Mouse (Mus musculus): Measurements from ENCODE around the gene Ncf2.

The Ncf2 gene

DNA sequence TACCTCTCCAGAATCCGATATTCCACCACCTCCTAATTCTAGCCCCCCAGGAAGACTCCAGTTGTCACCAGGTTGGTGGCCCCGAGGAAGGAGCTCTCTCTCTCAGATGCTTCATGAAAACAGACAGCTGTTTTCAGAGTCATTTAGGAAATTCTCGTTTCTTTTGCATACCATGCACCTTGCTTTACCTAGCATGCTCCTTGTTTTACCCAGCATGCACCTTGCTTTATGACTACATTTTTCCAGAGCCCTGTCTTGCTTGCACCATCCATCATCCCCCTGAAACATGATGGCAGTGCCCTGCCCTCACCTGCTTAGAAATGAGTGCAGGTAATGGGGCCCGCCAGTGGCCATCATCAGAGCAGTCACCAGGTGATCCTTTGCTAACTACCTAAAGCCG lies 31.6 kb downstream of the Ncf2 start:
- DNase-seq (ENCODE audit: low read depth) = no peak

DNA sequence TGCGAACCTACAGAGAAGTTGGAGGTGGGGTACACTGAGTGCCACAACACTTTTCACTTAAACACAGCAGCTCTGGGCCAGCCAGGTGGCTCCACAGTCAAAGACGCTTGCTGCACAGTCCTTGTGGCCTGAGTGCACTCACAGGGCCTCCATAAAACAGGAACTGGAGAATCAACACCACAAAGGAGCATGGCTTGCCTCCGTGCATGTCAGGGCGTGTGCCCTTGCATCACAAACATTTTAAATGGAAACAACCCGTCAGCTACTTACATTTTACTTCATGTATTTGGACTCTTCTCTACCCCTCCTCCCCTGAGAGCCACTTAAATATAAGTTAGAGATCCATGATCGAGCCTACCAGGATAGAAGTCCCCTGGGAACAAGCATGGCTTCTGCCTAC lies 32.3 kb downstream of the Ncf2 start:
- DNase-seq (ENCODE audit: low read depth) = no peak

DNA sequence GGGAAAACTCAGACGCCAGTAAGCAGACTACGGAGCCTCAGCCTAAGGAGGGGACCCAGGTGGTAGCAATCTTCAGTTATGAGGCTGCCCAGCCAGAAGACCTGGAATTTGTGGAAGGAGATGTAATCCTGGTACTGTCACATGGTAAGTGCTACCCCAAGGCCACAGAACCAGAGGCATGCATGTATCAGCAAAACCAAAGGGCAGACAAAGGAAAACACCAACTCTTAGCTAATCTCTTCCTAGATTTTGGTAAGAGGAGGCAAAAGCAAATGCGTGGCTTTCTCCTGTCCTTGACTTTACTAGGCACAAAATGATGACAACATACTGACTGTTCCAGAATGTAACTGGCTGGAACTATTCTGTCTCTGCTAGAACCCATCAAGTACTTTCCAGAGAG lies 35.1 kb downstream of the Ncf2 start:
- DNase-seq (ENCODE audit: low read depth) = no peak

DNA sequence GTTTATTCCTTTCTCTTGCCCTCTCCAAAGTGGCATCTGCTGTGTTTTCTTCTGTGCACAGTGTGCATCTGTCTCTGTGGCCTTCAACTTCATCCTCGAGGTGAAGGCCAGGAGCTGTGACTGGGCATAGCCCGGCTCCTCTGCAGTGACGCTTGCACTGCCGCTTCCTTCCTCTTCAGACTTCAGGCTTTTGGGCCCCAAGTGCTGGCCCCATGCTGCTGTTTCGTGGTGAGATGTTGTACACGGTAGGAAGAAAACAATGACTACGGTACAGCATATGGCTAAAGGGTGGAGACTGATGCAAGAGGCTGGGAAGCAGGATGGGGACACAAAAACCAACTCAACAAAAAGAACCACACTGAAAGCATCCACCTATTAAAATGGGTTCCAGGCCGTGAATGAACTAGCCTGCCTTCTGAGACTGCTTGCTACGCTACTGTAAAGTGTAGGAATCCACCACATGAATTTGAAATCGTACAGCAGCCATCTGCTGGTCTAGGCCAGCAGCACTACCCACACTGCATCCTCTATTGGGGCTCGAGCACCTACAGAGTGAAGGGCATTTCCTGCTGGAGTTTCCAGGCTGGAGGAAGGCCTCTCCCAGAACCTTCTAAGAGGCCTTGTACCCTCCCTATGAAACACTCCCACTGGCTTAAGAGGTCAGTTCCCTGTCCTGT lies 38.2 kb downstream of the Ncf2 start:
- no peak for DNase-seq (ENCODE audit: low read depth)

DNA sequence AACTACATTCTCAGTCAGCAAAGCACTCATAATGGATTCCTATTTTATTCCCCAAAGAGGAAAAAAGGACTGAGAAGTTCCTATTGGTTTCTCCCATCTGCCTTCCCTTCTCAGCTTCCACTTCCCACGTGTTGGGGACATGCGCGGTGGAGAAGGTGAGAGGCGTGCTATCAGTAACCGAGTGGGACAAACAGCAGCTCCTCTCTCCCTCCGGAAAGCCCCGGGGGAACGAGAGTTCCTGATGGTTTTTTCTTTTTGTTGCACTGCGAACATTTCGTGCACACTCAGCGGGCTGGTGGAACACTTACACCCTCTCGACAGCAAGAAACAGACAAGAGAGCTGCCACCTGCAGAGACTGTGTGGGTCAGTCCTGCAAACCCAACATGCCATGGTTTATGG lies 38.8 kb downstream of the Ncf2 start:
- no peak for DNase-seq (ENCODE audit: low read depth)

DNA sequence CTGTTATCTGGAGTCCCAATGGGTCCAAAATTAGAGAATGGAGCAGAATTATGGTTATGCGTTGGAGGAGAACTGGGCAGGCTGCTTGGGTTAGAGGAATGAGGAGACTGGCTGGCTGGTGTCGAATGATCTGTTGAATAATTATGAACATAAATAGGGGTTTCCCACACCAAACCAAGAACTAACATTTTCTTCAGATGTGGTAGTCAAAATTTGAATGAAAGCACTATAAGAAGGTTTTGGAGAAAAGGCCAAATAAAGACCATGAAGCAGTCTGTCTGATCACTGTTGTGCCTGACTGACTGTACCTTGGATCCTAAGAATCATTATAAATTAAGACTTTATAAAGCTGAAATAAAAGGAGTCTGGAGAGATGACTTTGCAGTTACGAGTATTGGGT lies 40.3 kb downstream of the Ncf2 start:
- DNase-seq (ENCODE audit: low read depth) = no peak

DNA sequence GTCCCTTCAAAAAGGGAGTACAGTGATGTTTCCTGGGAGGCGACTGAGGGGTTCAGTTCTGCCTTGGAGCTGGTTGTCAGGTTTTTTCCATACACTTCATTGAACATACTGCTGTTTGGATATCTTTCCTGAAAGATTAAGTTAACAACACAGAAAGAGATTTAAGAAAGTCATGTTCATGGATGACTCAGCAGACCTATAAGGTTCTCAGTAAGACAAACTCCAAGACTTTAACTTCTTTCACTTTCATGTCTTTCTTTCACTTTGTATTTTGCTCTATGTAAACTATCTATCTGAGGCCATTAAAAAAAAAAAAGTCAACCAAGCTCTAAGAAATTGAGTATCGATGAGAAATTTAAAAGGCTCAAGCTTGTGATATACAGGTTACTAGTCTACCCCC lies 41.1 kb downstream of the Ncf2 start:
- peak; percentile 53 for DNase-seq (ENCODE audit: low read depth)

DNA sequence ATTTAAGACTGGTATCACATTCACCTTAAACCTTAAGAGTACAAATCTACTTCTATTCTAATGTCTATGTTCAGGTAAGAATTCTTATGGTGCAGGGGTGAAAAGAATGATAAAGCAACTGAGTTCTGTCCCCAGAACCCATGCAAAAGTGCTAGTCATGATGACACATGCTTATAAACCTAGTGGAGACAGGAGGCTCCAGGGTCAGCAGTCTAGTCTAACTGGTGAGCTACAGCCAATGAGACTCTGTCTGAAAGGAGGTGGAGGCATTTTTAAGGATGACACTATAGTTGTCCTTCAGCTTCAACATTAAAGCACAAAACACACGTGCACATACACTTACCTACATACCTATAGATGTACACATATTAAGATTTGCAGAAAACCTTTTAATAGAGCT lies 44.6 kb downstream of the Ncf2 start:
- no peak for DNase-seq (ENCODE audit: low read depth)

DNA sequence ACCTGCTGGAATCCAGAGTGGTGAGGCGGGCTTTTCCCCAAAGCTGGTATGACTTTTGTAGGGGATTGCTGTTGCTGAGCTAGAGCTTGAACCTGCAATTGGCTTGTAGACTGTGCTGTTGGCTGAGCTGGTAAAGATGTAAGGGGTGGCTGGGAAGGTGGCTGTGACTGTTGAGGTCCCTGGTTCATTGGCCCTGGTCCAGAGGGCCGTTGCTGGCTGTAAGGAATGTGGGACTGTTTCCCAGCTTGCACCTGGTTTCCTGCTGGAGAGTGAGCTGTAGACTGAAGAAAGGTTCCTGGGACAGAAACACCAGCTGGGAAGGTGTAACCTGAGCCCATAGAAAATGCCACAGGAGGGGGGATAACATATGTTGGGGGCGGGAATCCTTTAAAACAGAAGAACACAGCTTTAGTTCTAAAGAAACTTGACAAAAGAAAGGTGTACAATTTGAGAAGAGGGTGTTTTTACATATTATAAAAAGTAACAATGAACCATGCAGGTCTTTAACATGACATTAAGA lies 45.3 kb downstream of the Ncf2 start:
- no peak for DNase-seq (ENCODE audit: low read depth)

DNA sequence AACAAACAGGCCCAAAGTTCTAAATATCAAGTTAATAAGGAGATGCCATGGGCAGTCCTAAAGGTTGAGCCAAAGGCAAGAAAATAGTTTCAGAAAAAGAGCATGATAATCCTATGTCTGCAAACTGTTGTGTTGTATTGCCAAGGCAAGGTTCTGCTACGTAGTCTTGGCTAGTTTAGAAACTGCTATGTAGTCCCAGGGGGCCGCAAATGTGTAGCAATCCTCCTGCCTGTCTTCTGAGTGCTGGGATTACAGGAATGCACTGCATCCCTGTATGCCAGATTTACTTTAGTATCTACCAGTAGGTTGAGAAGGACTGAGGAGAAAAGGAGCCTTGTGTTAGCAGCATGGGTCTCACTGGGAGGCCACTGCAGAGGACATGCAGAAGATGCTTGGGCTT lies 46.9 kb downstream of the Ncf2 start:
- DNase-seq (ENCODE audit: low read depth) = no peak

DNA sequence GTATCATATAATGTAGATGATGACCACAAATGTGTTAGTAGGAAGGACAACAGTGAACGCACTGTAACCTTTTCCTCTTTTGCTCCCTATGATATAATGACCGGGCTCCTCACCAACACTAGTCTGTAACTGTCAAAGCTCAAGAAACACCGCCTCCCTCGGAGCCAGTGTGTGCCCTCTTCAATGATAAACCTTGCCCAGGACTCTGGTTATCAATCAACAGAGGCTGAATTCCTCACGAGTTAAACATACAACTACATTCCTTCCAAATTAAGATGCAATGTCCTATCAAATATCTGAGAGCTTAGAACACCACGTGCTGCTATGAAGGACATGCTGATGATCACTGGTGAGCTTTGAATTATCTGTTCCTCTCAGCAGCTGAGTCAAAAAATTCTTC lies 69.9 kb downstream of the Ncf2 start:
- no peak for DNase-seq (ENCODE audit: low read depth)

DNA sequence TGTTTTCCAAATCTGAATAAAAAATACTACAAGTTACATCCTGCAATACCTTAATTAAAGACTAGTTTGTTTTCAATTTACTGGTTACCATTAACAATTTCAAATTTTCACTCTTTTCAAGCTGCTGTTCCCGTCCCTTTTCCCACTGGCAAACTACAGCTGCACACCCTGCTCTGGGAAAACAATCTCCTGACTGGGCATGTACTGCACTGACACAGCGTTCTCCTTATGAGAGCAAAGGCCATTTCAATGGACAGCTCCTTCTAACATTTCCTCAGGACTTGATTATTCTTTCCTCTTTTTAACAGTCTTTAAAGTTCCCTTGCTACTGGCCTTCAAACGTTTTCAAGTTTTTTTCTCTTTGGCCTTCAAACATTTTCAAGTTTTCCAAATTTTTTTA lies 71.0 kb downstream of the Ncf2 start:
- DNase-seq (ENCODE audit: low read depth) = no peak

Measured in induced T-regulatory cell, adult 2 months (primary cell).